ENCODE assay signal across 15 mouse cellular contexts in the genomic region with DNA sequence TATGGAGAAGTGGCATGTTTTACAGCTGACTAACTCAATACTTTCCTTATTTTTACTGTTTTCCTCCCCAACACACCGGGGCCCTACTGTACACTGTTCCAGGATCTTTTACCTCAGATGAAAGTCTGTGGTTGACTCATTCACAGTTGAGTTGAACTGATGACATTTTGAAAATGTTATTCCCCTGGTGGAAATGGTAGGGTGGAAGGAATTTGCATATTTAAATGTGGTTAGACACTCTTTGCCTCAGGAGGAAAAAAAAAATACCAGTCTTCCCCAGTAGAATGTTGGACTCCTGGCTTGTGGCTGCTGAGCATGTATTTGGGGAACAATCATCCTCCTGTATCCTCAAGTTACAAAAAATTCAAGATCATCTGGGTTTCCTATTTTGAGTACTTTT.
"Had no signal": no experiment of that assay in that cellular context is flagged by ENCODE, and none has a peak within 500 bp of the region (broad histone marks: within the 10 kb centered on the region; RNA-seq: fewer than 3 reads in every experiment).

No protein-coding gene starts in this region.

- H3K4me1 ChIP-seq: megakaryocyte, embryonic 14.5 days; midbrain, embryonic 10.5 days; midbrain, embryonic 12.5 days; neural tube, embryonic 12.5 days; stomach, embryonic 15.5 days had no signal

- H3K4me2 ChIP-seq: lung, embryonic 14.5 days; midbrain, embryonic 12.5 days; neural tube, embryonic 12.5 days; stomach, embryonic 15.5 days had no signal

- DNase-seq: lung, adult 18-20 months; lung, embryonic 14.5 days; lung, postnatal 10 days; midbrain, embryonic 14.5 days; right cerebral cortex, postnatal 14 days; thymus, adult 2 months; thymus, postnatal 25 days; thymus, postnatal 4 days had no signal

- H3K9ac ChIP-seq: lung, embryonic 14.5 days; midbrain, embryonic 12.5 days; neural tube, embryonic 12.5 days; stomach, embryonic 15.5 days had no signal

- H3K9me3 ChIP-seq: midbrain, embryonic 10.5 days; midbrain, embryonic 12.5 days; neural tube, embryonic 12.5 days; stomach, embryonic 15.5 days had no signal

- H3K4me3 ChIP-seq: megakaryocyte, embryonic 14.5 days; midbrain, embryonic 10.5 days; midbrain, embryonic 12.5 days; neural tube, embryonic 12.5 days; stomach, embryonic 15.5 days had no signal

- H3K27ac ChIP-seq: macrophage; midbrain, embryonic 10.5 days; midbrain, embryonic 12.5 days; neural tube, embryonic 12.5 days; stomach, embryonic 15.5 days; stomach, postnatal 0 days had no signal

- H3K36me3 ChIP-seq: midbrain, embryonic 10.5 days; midbrain, embryonic 12.5 days; neural tube, embryonic 12.5 days; stomach, embryonic 15.5 days had no signal

- H3K27me3 ChIP-seq: megakaryocyte, embryonic 14.5 days; midbrain, embryonic 12.5 days; neural tube, embryonic 12.5 days; stomach, embryonic 15.5 days had no signal
